23 mouse cellular contexts compared by ENCODE assay signal in genomic region chr5:75465701-75466100, GRCm38 (mm10).
DNase-seq lines count a peak whose midpoint lies in the region; ATAC-seq lines count a peak whose summit lies in the region.
"Had no signal": no experiment of that assay in that cellular context is flagged by ENCODE, and none has a peak within 500 bp of the region (broad histone marks: within the 10 kb centered on the region; RNA-seq: fewer than 3 reads in every experiment).

No protein-coding gene starts in this region.

- DNase-seq in kidney, postnatal 36 days = peak; percentile 26 to 29
- DNase-seq in kidney, adult 18-20 months = no peak
- peak; percentile 82 for DNase-seq in adrenal gland, adult 2 months
- DNase-seq in adrenal gland, postnatal 25 days = peak; percentile 60
- no peak for DNase-seq in heart, adult 18-20 months
- no peak for DNase-seq in heart, postnatal 10 days
- DNase-seq in liver = no peak
- DNase-seq: cerebellum, adult 18-20 months; cerebellum, postnatal 10 days; gastrocnemius, postnatal 25 days; heart, postnatal 36 days; layer of hippocampus, postnatal 36 days; left cerebral cortex, postnatal 4 days; liver, embryonic 13.5 days; lung, adult 18-20 months; midbrain, embryonic 14.5 days; right cerebral cortex, adult 18-20 months; right cerebral cortex, postnatal 4 days; thymus, adult 2 months had no signal

- ATAC-seq in megakaryocyte progenitor cell, adult 5-6 weeks (replicated peaks; ENCODE audit: poor library complexity) = peak; percentile 40
- ATAC-seq: forebrain, embryonic 13.5 days; intestine, embryonic 16.5 days; lung, postnatal 0 days had no signal

- intact Hi-C loops in heart, postnatal 10 days (cut with DNase I) = no loop called here

Comparison
In these comparisons a context has a peak if more than half of its experiments do, and no peak if none do; other contexts are left out.
1. DNase-seq: peak in kidney, postnatal 36 days (2 of 2), adrenal gland, adult 2 months (single experiment) and adrenal gland, postnatal 25 days (single experiment); none in kidney, adult 18-20 months (single experiment), heart, adult 18-20 months (0 of 2), heart, postnatal 10 days (0 of 2) and liver (single experiment).